Mouse (Mus musculus): ENCODE data around the gene Sytl3. TPM values are rescaled to one million over a fixed set of nuclear protein-coding genes. Genes with fewer than 3 reads are reported as not detected.

The Sytl3 gene
- not detected for polyA plus RNA-seq (2015; fragmentation: Illumina TruSeq; extraction: RNeasy Lipid Tissue Mini Kit (QIAGEN cat#74804); ENCODE audit: low read depth, low replicate concordance)

DNA sequence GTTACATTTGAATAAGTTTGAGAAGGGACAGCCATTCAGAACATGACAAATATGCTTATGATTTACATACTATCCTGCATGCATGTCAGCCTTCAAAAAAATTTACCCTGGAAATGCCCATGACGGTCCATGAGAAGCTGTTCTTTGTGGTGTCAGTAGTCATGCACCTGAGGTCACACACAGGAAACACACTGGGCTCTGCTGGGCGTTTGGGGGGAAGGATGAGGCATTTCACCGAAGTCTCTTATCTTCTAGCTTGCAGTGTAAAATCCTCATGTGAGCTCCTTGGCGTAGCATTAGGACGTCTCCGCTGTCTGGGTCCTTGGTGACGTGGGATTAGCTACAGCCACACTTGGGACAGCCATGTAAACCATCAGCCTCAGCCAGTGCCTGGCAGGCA is at the start of gene Sytl3:
Sytl3 (plus strand) TSS at position 293 of the 400 bp plus-strand sequence.

DNA sequence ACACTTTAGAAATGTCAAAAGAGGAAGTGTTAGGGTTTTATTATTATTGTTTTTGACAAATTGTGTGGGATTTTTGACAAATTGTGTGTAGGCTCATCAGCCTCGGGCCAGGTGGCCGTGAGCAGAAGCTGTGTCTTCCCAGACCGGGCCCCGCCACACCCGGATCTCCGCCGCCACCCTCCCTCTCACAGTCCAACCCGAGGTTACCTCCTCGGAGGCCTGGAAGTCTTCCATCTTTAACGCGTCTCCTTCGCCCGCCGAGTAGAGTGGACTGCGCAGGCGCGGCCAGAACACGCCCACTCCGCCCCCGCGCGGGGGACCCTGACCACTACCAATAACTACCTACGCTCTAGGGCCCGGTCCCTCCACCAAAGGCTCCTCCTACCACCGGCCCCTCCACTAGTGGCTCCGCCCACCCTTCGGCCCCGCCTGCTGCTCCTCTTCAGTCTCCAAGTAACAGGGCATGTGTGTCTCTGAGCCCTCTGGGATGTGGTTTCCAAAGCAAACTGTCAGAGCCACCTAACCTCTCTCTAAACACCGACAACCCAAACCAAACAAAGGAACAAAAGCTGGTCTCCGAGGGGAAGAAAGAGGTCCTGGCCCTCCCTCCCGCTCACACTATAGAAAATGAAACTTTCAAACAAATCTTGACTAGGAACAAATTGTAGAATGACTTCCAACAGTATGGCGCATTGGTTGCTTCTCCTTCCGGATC is 3.2 kb upstream of the Sytl3 start, which contains the start of gene Dynlt1f:
Dynlt1f (minus strand) TSS at position 334 of the 715 bp plus-strand sequence.

GRCm38 (mm10) chr17:6782611-6783005 is 123.7 kb downstream of the Sytl3 start, which contains the start of gene Ezr:
Gene Ezr (minus strand): TSS chr17:6782784.

Other genes with a start within 250 kb of the Sytl3 start
- gene Dynlt1b, start 229.0 kb upstream of the Sytl3 start, polyA plus RNA-seq (2015; fragmentation: Illumina TruSeq; extraction: RNeasy Lipid Tissue Mini Kit (QIAGEN cat#74804); ENCODE audit: low read depth, low replicate concordance) = 44.5 TPM
- 7.7 TPM for gene Dynlt1c, start 57.4 kb upstream of the Sytl3 start, polyA plus RNA-seq (2015; fragmentation: Illumina TruSeq; extraction: RNeasy Lipid Tissue Mini Kit (QIAGEN cat#74804); ENCODE audit: low read depth, low replicate concordance)
- gene Dynlt1f, start 3.2 kb upstream of the Sytl3 start, polyA plus RNA-seq (2015; fragmentation: Illumina TruSeq; extraction: RNeasy Lipid Tissue Mini Kit (QIAGEN cat#74804); ENCODE audit: low read depth, low replicate concordance) = 18.9 TPM
- gene Ezr, start 123.7 kb downstream of the Sytl3 start, polyA plus RNA-seq (2015; fragmentation: Illumina TruSeq; extraction: RNeasy Lipid Tissue Mini Kit (QIAGEN cat#74804); ENCODE audit: low read depth, low replicate concordance) = 50.3 TPM